Mouse (Mus musculus) CH12.LX (cell line): ENCODE results near the gene Tspan9.

Source experiments
- CHD1 ChIP-seq: IDR thresholded peaks from 2 replicates; pipeline ENCODE4 v1.6.1; 2012; ENCODE audit warnings: low read depth, low read length, improper control_type of control experiment, inconsistent platforms
- CTCF ChIP-seq, 2 experiments: IDR thresholded peaks in 1 of 2; conservative IDR thresholded peaks in 1 of 2; 2 replicates each; pipeline ENCODE4 v1.5.1; 2011 to 2012; ENCODE audit warnings: low read depth in 2 of 2, low read length in 2 of 2, improper control_type of control experiment in 1 of 2, inconsistent platforms in 1 of 2, mild to moderate bottlenecking in 1 of 2, moderate library complexity in 1 of 2
- E2F4 ChIP-seq: IDR thresholded peaks from 2 replicates; pipeline ENCODE4 v1.6.1; 2011; ENCODE audit warnings: low read depth, low read length, improper control_type of control experiment; ENCODE audit not compliant: insufficient replicate concordance
- EP300 ChIP-seq: IDR thresholded peaks from 2 replicates; pipeline ENCODE4 v1.6.1; 2011; ENCODE audit warnings: low read length, improper control_type of control experiment
- POLR2A ChIP-seq: IDR thresholded peaks from 2 replicates; pipeline ENCODE4 v1.6.1; 2011; ENCODE audit warnings: low read depth, mild to moderate bottlenecking, improper control_type of control experiment, low read length
- RAD21 ChIP-seq: IDR thresholded peaks from 2 replicates; pipeline ENCODE4 v1.6.1; 2011; ENCODE audit warnings: low read depth, mild to moderate bottlenecking, low read length, improper control_type of control experiment, moderate library complexity
- RCOR1 ChIP-seq: conservative IDR thresholded peaks from 2 replicates; pipeline ENCODE4 v1.6.1; 2012; ENCODE audit warnings: low read depth, mild to moderate bottlenecking, inconsistent platforms, low read length, improper control_type of control experiment
- TBP ChIP-seq: conservative IDR thresholded peaks from 2 replicates; pipeline ENCODE4 v1.6.1; 2011; ENCODE audit warnings: low read depth, low read length, improper control_type of control experiment
- UBTF ChIP-seq: IDR thresholded peaks from 2 replicates; pipeline ENCODE4 v1.6.1; 2012; ENCODE audit warnings: low read depth, mild to moderate bottlenecking, inconsistent platforms, low read length, improper control_type of control experiment, moderate library complexity
- ZC3H11A ChIP-seq: IDR thresholded peaks from 2 replicates; pipeline ENCODE4 v1.6.1; 2012; ENCODE audit warnings: low read depth, mild to moderate bottlenecking, inconsistent platforms, low read length, improper control_type of control experiment
- ZNF384 ChIP-seq: IDR thresholded peaks from 2 replicates; pipeline ENCODE4 v1.6.1; 2012; ENCODE audit warnings: low read depth, low read length, improper control_type of control experiment, inconsistent platforms

- TF ChIP-seq CHD1, result no peak
- no peak for TF ChIP-seq ZC3H11A
- TF ChIP-seq RAD21, result no peak
- no peak for TF ChIP-seq POLR2A
- TF ChIP-seq EP300, result no peak
- TF ChIP-seq RCOR1, result no peak
- no peak for TF ChIP-seq E2F4
- TF ChIP-seq TBP, result no peak
- no peak for TF ChIP-seq CTCF (conservative IDR thresholded peaks at IDR 0.05 in 1 of 2, IDR thresholded peaks at IDR 0.05 in 1 of 2; ENCODE audit: low read depth in 2 of 2, low read length in 2 of 2)
- no peak for TF ChIP-seq ZNF384
- no peak for TF ChIP-seq UBTF
Measured at GRCm38 (mm10) chr6:127923296-127923695, 220.1 kb downstream of the Tspan9 start.
